Mouse (Mus musculus) heart, embryonic 13.5 days (tissue): ENCODE measurements around the gene Gm11569. TPM values are rescaled to one million over a fixed set of nuclear protein-coding genes. Genes with fewer than 3 reads are reported as not detected.

Source experiments
- ATAC-seq: fragments of 200-750 bp; cut with Nextera tagmentation; 2 replicates; pipeline ENCODE4 v1.8.0; 2017; ENCODE audit warnings: moderate TSS enrichment; ENCODE audit not compliant: insufficient number of reproducible peaks, low FRiP score, low TSS enrichment; ENCODE audit errors: extremely low read depth
- H3K27ac ChIP-seq: fragments of 300-500 bp; sonication (generic); replicated peaks from 2 replicates; pipeline ENCODE4 v1.5.1; 2015; ENCODE audit warnings: moderate library complexity, mild to moderate bottlenecking, inconsistent platforms
- H3K27me3 ChIP-seq: fragments of 300-500 bp; sonication (generic); replicated peaks from 2 replicates; pipeline ENCODE4 v1.6.1; 2015; ENCODE audit warnings: mild to moderate bottlenecking, inconsistent platforms
- H3K36me3 ChIP-seq: fragments of 300-500 bp; sonication (generic); 2 replicates; pipeline ENCODE4 v1.6.1; 2015; ENCODE audit warnings: mild to moderate bottlenecking, inconsistent platforms
- H3K4me1 ChIP-seq: fragments of 300-500 bp; sonication (generic); 2 replicates; pipeline ENCODE4 v1.6.1; 2015; ENCODE audit warnings: inconsistent platforms
- H3K4me2 ChIP-seq: fragments of 300-500 bp; sonication (generic); 2 replicates; pipeline ENCODE4 v1.6.1; 2015; ENCODE audit warnings: inconsistent platforms, mild to moderate bottlenecking, moderate library complexity
- H3K4me3 ChIP-seq: fragments of 300-500 bp; sonication (generic); 2 replicates; pipeline ENCODE4 v1.5.1; 2015; ENCODE audit warnings: moderate library complexity, mild to moderate bottlenecking, inconsistent platforms
- H3K9ac ChIP-seq: fragments of 300-500 bp; sonication (generic); 2 replicates; pipeline ENCODE4 v1.6.1; 2015; ENCODE audit warnings: inconsistent platforms, mild to moderate bottlenecking, moderate library complexity
- H3K9me3 ChIP-seq: fragments of 300-500 bp; sonication (generic); 2 replicates; pipeline ENCODE4 v1.6.1; 2016; ENCODE audit warnings: inconsistent platforms
- WGBS: fragments of 180-500 bp; shearing (Covaris S2); methylation state at CpG from one replicate; pipeline ENCODE4 v1.1.7; 2015; ENCODE audit warnings: mixed read lengths; 5-methylcytosine and 5-hydroxymethylcytosine counted together
- polyA plus RNA-seq: library from polyadenylated mRNA; unstranded; fragments of >200 nt; fragmentation: Nextera tagmentation; extraction: Ambion mirVana; gene quantifications from 2 replicates; pipeline ENCODE4 v1.2.1, GENCODE M21; 2015

The Gm11569 gene
- polyA plus RNA-seq, 1 experiment from 2014 or later: not detected

- Histone ChIP-seq H3K36me3 (no peaks in the 10 kb centered on the region), H3K9me3 (no peaks in the 10 kb centered on the region), H3K27me3 (no peaks in the 10 kb centered on the region), H3K4me1 (no peaks in the 10 kb centered on the region), H3K27ac (no peak overlapping the region), H3K4me3 (no peak overlapping the region), H3K9ac (no peak overlapping the region), H3K4me2 (no peak overlapping the region)
- no peak for ATAC-seq
- 62% methylated on average over 2 of the region's 2 CpGs for WGBS
These were observed 30.3 kb downstream of the Gm11569 start for GRCm38 (mm10) chr11:99768410-99768809.

- H3K4me2 ChIP-seq: no peak overlapping the region
- no peaks in the 10 kb centered on the region for H3K36me3 ChIP-seq
- H3K9ac ChIP-seq: no peak overlapping the region
- H3K4me1 ChIP-seq: no peaks in the 10 kb centered on the region
- H3K27me3 ChIP-seq: no peaks in the 10 kb centered on the region
- no peak overlapping the region for H3K27ac ChIP-seq
- WGBS: 80% methylated on average over 1 of the region's 1 CpGs
- no peak for ATAC-seq
- no peak overlapping the region for H3K4me3 ChIP-seq
- H3K9me3 ChIP-seq: no peaks in the 10 kb centered on the region
These were observed 39.9 kb downstream of the Gm11569 start for GRCm38 (mm10) chr11:99758877-99759276.

Other genes starting within 250 kb of the Gm11569 start
- gene Krtap3-3, start 248.1 kb downstream of the Gm11569 start, polyA plus RNA-seq: not detected in 2 replicates
- not detected in 2 replicates for gene Krtap3-2, start 242.1 kb downstream of the Gm11569 start, polyA plus RNA-seq
- not detected in 2 replicates for gene Gm11939, start 239.5 kb downstream of the Gm11569 start, polyA plus RNA-seq
- gene Krtap3-1, start 232.3 kb downstream of the Gm11569 start, polyA plus RNA-seq: not detected in 2 replicates
- not detected in 2 replicates for gene Krtap1-5, start 217.9 kb downstream of the Gm11569 start, polyA plus RNA-seq
- not detected in 2 replicates for gene Krtap1-4, start 215.3 kb downstream of the Gm11569 start, polyA plus RNA-seq
- not detected in 2 replicates for gene Krtap1-3, start 207.6 kb downstream of the Gm11569 start, polyA plus RNA-seq
- not detected in 2 replicates for gene Krtap9-3, start 200.8 kb downstream of the Gm11569 start, polyA plus RNA-seq
- gene Gm11938, start 195.6 kb downstream of the Gm11569 start, polyA plus RNA-seq: not detected in 2 replicates
- not detected in 2 replicates for gene Gm11937, start 188.7 kb downstream of the Gm11569 start, polyA plus RNA-seq
- not detected in 2 replicates for gene Krtap2-4, start 184.1 kb downstream of the Gm11569 start, polyA plus RNA-seq
- not detected in 2 replicates for gene Gm11562, start 178.5 kb downstream of the Gm11569 start, polyA plus RNA-seq
- not detected in 2 replicates for gene Krtap4-1, start 170.7 kb downstream of the Gm11569 start, polyA plus RNA-seq
- not detected in 2 replicates for gene Krtap4-2, start 163.8 kb downstream of the Gm11569 start, polyA plus RNA-seq
- gene Krtap4-7, start 154.8 kb downstream of the Gm11569 start, polyA plus RNA-seq: not detected in 2 replicates
- not detected in 2 replicates for gene Gm11555, start 148.7 kb downstream of the Gm11569 start, polyA plus RNA-seq
- not detected in 2 replicates for gene Gm11563, start 140.0 kb downstream of the Gm11569 start, polyA plus RNA-seq
- not detected in 2 replicates for gene Krtap4-6, start 133.0 kb downstream of the Gm11569 start, polyA plus RNA-seq
- gene Gm14190, start 108.2 kb downstream of the Gm11569 start, polyA plus RNA-seq: not detected in 2 replicates
- not detected in 2 replicates for gene Gm14180, start 64.6 kb downstream of the Gm11569 start, polyA plus RNA-seq
- gene Gm11595, start 26.0 kb downstream of the Gm11569 start, polyA plus RNA-seq: not detected in 2 replicates
- gene Krtap4-8, start 18.2 kb downstream of the Gm11569 start, polyA plus RNA-seq: not detected in 2 replicates
- gene Krtap4-9, start 13.7 kb downstream of the Gm11569 start, polyA plus RNA-seq: not detected in 2 replicates
- gene Gm11596, start 5.5 kb downstream of the Gm11569 start, polyA plus RNA-seq: not detected in 2 replicates
- gene Gm11554, start 5.5 kb upstream of the Gm11569 start, polyA plus RNA-seq: not detected in 2 replicates
- not detected in 2 replicates for gene Krtap4-13, start 11.0 kb upstream of the Gm11569 start, polyA plus RNA-seq
- gene Gm11564, start 16.7 kb upstream of the Gm11569 start, polyA plus RNA-seq: not detected in 2 replicates
- not detected in 2 replicates for gene 2300003K06Rik, start 39.1 kb upstream of the Gm11569 start, polyA plus RNA-seq
- gene Krtap4-16, start 52.7 kb upstream of the Gm11569 start, polyA plus RNA-seq: not detected in 2 replicates
- gene Gm11568, start 59.0 kb upstream of the Gm11569 start, polyA plus RNA-seq: not detected in 2 replicates
- gene Gm11559, start 65.5 kb upstream of the Gm11569 start, polyA plus RNA-seq: not detected in 2 replicates
- not detected in 2 replicates for gene Krtap9-1, start 74.5 kb upstream of the Gm11569 start, polyA plus RNA-seq
- not detected in 2 replicates for gene Gm11567, start 80.3 kb upstream of the Gm11569 start, polyA plus RNA-seq
- not detected in 2 replicates for gene Krtap31-1, start 109.0 kb upstream of the Gm11569 start, polyA plus RNA-seq
- gene Gm11565, start 115.8 kb upstream of the Gm11569 start, polyA plus RNA-seq: not detected in 2 replicates
- not detected in 2 replicates for gene Krtap31-2, start 137.4 kb upstream of the Gm11569 start, polyA plus RNA-seq
- not detected in 2 replicates for gene Krtap9-5, start 149.5 kb upstream of the Gm11569 start, polyA plus RNA-seq
- not detected in 2 replicates for gene Krtap29-1, start 180.1 kb upstream of the Gm11569 start, polyA plus RNA-seq
- not detected in 2 replicates for gene Krtap16-1, start 187.7 kb upstream of the Gm11569 start, polyA plus RNA-seq
- gene Krtap17-1, start 195.1 kb upstream of the Gm11569 start, polyA plus RNA-seq: not detected in 2 replicates
- gene Krt33a, start 217.3 kb upstream of the Gm11569 start, polyA plus RNA-seq: not detected in 2 replicates
- gene Krt33b, start 230.9 kb upstream of the Gm11569 start, polyA plus RNA-seq: not detected in 2 replicates
- not detected in 2 replicates for gene Krt34, start 242.6 kb upstream of the Gm11569 start, polyA plus RNA-seq